Mouse (Mus musculus) spleen, adult 2 months (tissue): ENCODE measurements around the gene Rxfp1. TPM values are rescaled to one million over a fixed set of nuclear protein-coding genes. Genes with fewer than 3 reads are reported as not detected.

Source experiments
- DNase-seq, 2 experiments: peaks; one replicate each; pipeline versions ENCODE4 v3.0.0 to v3.0.0-alpha.2; 2012 to 2021; ENCODE audit warnings: low spot score in 2 of 2, low read depth in 1 of 2
- H3K27ac ChIP-seq: fragments of 200-500 bp; 2 replicates; pipeline ENCODE4 v1.5.1; 2012; ENCODE audit warnings: low read length, inconsistent platforms; ENCODE audit not compliant: insufficient read depth
- H3K27me3 ChIP-seq: fragments of 200-500 bp; 2 replicates; pipeline ENCODE4 v1.6.1; 2012; ENCODE audit warnings: mild to moderate bottlenecking, moderate library complexity, low read length, inconsistent platforms; ENCODE audit not compliant: control insufficient read depth, insufficient read depth
- H3K36me3 ChIP-seq: fragments of 200-500 bp; 2 replicates; pipeline ENCODE4 v1.6.1; 2012; ENCODE audit warnings: mild to moderate bottlenecking, low read length, inconsistent platforms; ENCODE audit not compliant: control insufficient read depth, insufficient read depth
- H3K4me1 ChIP-seq: fragments of 200-500 bp; 2 replicates; pipeline ENCODE4 v1.6.1; 2011; ENCODE audit warnings: inconsistent platforms; ENCODE audit not compliant: control insufficient read depth, insufficient read depth, insufficient read length
- H3K4me3 ChIP-seq: fragments of 200-500 bp; 2 replicates; pipeline ENCODE4 v1.5.1; 2011; ENCODE audit warnings: mild to moderate bottlenecking, inconsistent platforms; ENCODE audit not compliant: insufficient read depth, insufficient read length; ENCODE audit errors: extremely low read depth
- CTCF ChIP-seq: fragments of 200-500 bp; IDR thresholded peaks from 2 replicates; pipeline ENCODE4 v1.5.1; 2011; ENCODE audit warnings: mild to moderate bottlenecking, inconsistent platforms; ENCODE audit not compliant: insufficient read depth, insufficient read length, insufficient replicate concordance; ENCODE audit errors: extremely low read depth
- POLR2A ChIP-seq: fragments of 200-500 bp; IDR thresholded peaks from 2 replicates; pipeline ENCODE4 v1.6.1; 2011; ENCODE audit warnings: low read depth, low read length, inconsistent platforms
- WGBS: fragments of 180-500 bp; shearing (Covaris S2); methylation state at CpG from one replicate; pipeline ENCODE4 v1.1.7; 2018; 5-methylcytosine and 5-hydroxymethylcytosine counted together
- polyA plus RNA-seq: library from polyadenylated mRNA; depleted of rRNA; stranded (reverse); fragments of >200 nt; gene quantifications from 2 replicates; pipeline ENCODE4 v1.2.3, GENCODE M21; 2012

Rxfp1 gene
- polyA plus RNA-seq, 1 experiment: 0.09 TPM

- Histone ChIP-seq H3K4me3 (no peak overlapping the region), H3K36me3 (no peaks in the 10 kb centered on the region), H3K27ac (no peak overlapping the region), H3K4me1 (peaks cover 2% of the 10 kb centered on the region; the same call in 1 of the 2 replicates), H3K27me3 (no peaks in the 10 kb centered on the region)
- 85% methylated on average over 2 of the region's 2 CpGs for WGBS
- TF ChIP-seq CTCF: no peak
- no peak for TF ChIP-seq POLR2A
- DNase-seq: no peak
These were observed 6.7 kb upstream of the Rxfp1 start for GRCm38 (mm10) chr3:79744415-79744814.

GRCm38 (mm10) chr3:79740351-79740750 is 2.7 kb upstream of the Rxfp1 start:
- TF ChIP-seq POLR2A (no peak), CTCF (no peak)
- Histone ChIP-seq H3K27me3 (no peaks in the 10 kb centered on the region), H3K4me3 (no peak overlapping the region), H3K36me3 (no peaks in the 10 kb centered on the region), H3K27ac (no peak overlapping the region), H3K4me1 (no peaks in the 10 kb centered on the region)
- 91% methylated on average over 2 of the region's 2 CpGs for WGBS
- no peak for DNase-seq

- no peaks in the 10 kb centered on the region for H3K4me1 ChIP-seq
- no peak for TF ChIP-seq CTCF
- TF ChIP-seq POLR2A: no peak
- 86% methylated on average over 1 of the region's 1 CpGs for WGBS
- DNase-seq: no peak
- H3K27ac ChIP-seq: no peak overlapping the region
- H3K36me3 ChIP-seq: no peaks in the 10 kb centered on the region
- H3K4me3 ChIP-seq: no peak overlapping the region
- H3K27me3 ChIP-seq: no peaks in the 10 kb centered on the region
These were observed 771 bp upstream of the Rxfp1 start for GRCm38 (mm10) chr3:79738451-79738850.

- 85% methylated on average over 14 of the region's 14 CpGs for WGBS
- TF ChIP-seq POLR2A: no peak
- Histone ChIP-seq H3K27ac (no peak overlapping the region), H3K27me3 (no peaks in the 10 kb centered on the region), H3K36me3 (no peaks in the 10 kb centered on the region), H3K4me1 (no peaks in the 10 kb centered on the region), H3K4me3 (no peak overlapping the region)
- no peak for DNase-seq
These were observed 11.1 kb downstream of the Rxfp1 start for GRCm38 (mm10) chr3:79726506-79727075.

- Histone ChIP-seq H3K4me1 (no peaks in the 10 kb centered on the region), H3K27ac (no peak overlapping the region), H3K27me3 (no peaks in the 10 kb centered on the region), H3K36me3 (no peaks in the 10 kb centered on the region), H3K4me3 (no peak overlapping the region)
- TF ChIP-seq CTCF (no peak), POLR2A (no peak)
- DNase-seq: no peak
- WGBS: 89% methylated on average over 4 of the region's 4 CpGs
These were observed 16.8 kb downstream of the Rxfp1 start for GRCm38 (mm10) chr3:79720756-79721484.

GRCm38 (mm10) chr3:79706436-79706835 is 31.2 kb downstream of the Rxfp1 start:
- no peak for TF ChIP-seq CTCF
- TF ChIP-seq POLR2A: no peak
- no peak for DNase-seq
- 93% methylated on average over 8 of the region's 8 CpGs for WGBS
- Histone ChIP-seq H3K27me3 (no peaks in the 10 kb centered on the region), H3K4me1 (no peaks in the 10 kb centered on the region), H3K36me3 (no peaks in the 10 kb centered on the region), H3K4me3 (no peak overlapping the region), H3K27ac (no peak overlapping the region)

GRCm38 (mm10) chr3:79703135-79703534 is 34.5 kb downstream of the Rxfp1 start:
- no peak for TF ChIP-seq POLR2A
- no peak for TF ChIP-seq CTCF
- Histone ChIP-seq H3K27ac (no peak overlapping the region), H3K4me3 (no peak overlapping the region), H3K36me3 (no peaks in the 10 kb centered on the region), H3K4me1 (no peaks in the 10 kb centered on the region), H3K27me3 (no peaks in the 10 kb centered on the region)
- 80% methylated on average over 4 of the region's 4 CpGs for WGBS
- no peak for DNase-seq
